Mouse (Mus musculus): ENCODE results near the gene Zfp646. TPM values are rescaled to one million over a fixed set of nuclear protein-coding genes. Genes with fewer than 3 reads are reported as not detected.
"Not testable (repeated sequence)": the region's sequence is repeated elsewhere in the genome, so short reads cannot be mapped to it uniquely, and the experiment has no call there.

The Zfp646 gene
- 10 to 100 TPM; 34.5 to 36.5 (median 35.0) TPM for total RNA-seq (2022)

DNA sequence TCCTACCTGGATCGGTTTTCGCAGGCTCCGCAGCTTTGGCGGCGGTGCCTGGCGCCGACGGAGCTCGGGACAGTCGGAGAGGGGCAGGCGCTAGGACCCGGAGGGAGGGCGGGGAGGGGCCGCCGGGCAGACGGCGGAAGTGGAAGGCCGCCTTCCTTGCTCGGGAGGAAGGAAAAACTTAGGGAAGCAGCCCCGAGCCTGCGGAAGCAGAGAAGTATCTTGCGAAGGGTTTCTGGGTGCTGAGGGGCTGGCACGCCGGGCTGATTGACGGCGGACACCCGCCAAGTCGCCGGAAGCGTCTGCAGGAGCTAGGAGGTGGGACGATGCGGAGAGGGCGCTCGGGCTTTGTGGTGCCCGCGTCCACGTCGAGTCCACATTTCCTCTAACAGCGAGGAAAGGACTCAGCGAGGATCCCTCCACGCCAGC lies at the start of gene Zfp646:
Gene Zfp646 (plus strand): TSS at position 181 of the 426 bp plus-strand sequence.
- DNase-seq (ENCODE audit: low spot score in 2 of 2) = peak; percentile 48 to 54

DNA sequence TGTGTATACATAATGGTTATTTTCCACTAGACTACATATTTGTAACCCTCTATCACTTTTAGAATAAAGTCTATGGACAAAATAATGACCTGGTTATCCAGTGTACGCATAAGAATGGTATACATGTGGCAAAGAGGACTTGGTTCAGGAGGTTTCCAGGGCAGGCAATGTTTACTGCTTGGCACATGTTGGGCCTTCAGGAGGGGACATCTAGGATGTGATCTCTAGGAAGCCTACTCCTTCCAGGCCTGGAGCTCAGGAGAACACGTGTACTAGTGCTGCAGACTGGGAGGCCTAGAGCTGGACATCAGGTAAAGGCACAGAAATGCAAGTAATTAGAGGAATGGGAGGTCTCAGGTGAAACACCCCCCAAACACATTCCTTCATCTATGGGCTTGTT lies 40.5 kb upstream of the Zfp646 start:
- no peak for DNase-seq (ENCODE audit: low spot score in 2 of 2)

DNA sequence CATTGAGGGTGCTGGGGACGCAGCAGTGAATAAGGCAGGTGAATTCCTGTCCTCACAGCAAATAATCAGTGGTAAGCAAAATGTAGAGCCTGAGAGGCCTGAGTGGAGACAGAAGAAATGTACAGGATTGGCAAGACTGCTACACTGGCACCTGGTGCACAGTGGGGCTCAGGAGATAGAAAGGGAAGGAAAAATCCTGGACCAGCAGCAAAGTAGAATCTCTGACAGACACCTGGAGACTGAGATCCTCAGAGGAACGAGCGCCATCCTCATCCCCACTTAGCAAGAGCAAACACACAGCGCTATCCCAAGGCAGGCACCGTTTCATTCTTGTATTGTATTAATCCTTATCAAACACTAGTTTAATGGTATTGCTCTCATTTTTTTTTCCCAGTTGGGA lies 38.5 kb upstream of the Zfp646 start:
- DNase-seq (ENCODE audit: low spot score in 2 of 2) = no peak

DNA sequence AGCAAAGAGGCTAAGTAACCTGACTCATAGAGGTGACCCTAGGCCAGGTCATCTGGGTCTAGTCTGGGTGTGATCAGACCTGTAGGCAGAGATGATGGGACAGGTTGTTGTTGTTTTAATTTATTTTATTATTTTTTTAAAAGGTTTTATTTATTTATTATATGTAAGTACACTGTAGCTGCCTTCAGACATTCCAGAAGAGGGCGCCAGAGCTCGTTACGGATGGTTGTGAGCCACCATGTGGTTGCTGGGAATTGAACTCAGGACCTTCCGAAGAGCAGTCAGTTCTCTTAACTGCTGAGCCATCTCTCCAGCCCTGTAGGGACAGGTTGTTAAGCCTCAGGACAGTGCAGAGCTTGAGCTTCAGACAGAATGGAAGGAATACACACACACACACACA lies 38.1 kb upstream of the Zfp646 start:
- not testable (repeated sequence) for DNase-seq (ENCODE audit: low spot score in 2 of 2)

DNA sequence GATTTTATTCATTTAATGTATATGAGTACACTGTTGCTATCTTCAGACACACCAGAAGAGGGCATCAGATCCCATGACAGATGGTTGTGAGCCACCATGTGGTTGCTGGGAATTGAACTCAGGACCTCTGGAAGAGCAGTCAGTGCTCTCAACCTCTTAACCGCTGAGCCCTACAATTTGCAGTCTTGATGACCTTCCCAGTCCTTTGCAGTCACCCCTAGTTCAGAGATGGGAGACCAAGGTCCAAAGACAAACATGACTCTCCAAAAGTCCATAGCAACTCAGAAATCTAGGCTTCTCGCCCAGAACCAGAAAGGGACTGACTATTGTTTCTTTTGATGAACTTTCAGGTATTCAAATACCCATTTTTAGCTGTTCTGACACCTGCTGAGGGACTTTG lies 36.0 kb upstream of the Zfp646 start:
- not testable (repeated sequence) for DNase-seq (ENCODE audit: low spot score in 2 of 2)

DNA sequence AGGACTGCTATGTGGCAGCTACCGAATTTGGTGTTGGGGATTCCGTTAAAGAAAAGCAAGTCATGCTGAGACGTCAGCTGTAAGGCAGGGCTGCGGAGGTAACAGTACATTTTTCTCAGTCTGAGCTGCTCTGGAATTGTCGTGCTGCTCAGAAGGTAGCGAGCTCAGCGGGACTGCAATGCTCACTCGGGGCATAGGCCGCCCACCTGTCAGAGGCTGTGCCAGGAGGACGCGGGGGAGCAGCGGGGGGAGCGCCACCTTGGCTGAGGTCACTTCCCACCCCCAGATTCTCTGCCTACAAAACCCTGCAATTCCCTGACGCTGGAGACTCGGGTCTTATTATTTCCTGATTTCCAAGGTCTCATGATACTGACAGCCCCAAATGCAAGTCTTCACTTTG lies 35.1 kb upstream of the Zfp646 start:
- DNase-seq (ENCODE audit: low spot score in 2 of 2) = no peak

DNA sequence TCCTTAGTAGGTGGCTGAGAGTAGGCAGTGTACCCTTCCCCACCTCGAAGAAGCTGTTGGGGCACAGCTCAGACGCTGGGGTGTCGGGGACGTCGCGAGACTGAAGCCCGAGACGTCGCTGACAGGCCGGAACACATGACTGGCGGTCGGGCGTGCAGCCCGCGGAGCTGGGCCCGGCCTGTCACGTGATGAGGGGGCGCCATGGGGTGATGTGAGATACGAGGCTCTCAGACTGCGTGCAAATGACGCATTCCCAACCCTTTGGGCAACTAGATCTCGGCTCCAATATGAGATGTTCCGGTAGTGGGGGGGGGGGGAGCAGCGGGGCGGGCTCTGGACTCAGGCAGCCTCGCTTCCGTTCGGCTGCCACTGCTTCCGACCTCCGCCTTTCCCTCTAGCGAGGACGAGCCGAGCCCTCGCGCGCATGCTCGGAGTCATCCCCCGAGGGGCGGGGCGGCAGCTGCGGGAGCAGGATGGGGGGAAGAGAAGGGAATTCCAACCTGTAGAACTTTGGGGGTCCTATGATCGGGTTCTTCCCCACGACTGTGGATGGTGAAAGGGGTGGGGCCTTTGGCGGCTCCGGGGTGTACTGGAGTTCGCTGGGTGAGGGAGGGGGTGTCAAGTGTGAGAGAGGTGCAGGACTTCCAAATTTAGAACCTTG lies 34.6 kb upstream of the Zfp646 start:
- peak; percentile 96 to 97 for DNase-seq (ENCODE audit: low spot score in 2 of 2)

DNA sequence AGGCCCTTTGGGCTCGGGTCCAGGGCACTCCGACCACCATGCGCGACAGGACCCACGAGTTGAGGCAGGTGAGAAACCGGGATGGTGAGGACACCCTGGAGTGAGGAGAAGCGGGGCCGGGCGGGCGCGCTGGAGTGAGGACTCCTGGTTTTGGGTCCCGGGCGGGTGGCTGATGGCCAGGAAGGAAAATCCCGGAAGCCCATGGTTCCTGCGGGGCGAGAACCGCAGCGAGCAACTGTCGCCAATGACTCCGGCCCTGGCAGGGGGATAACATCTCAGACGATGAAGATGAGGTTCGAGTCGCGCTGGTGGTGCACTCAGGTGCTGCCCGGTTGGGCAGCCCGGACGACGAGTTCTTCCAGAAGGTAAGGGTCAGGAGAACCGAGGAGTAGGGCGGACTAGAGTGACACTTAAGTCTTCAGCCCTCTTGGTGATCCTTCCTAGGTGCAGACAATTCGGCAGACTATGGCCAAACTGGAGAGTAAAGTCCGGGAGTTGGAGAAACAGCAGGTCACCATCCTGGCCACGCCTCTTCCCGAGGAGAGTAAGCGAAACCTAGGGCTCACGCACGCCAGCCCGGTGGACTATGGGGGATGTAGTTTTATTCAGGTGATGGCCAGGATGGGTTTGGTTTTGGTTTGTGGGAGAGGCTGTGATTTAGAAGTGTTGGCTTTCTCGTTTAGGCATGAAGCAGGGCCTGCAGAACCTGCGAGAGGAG lies 33.9 kb upstream of the Zfp646 start:
- DNase-seq (ENCODE audit: low spot score in 2 of 2) = peak; percentile 69 to 70

DNA sequence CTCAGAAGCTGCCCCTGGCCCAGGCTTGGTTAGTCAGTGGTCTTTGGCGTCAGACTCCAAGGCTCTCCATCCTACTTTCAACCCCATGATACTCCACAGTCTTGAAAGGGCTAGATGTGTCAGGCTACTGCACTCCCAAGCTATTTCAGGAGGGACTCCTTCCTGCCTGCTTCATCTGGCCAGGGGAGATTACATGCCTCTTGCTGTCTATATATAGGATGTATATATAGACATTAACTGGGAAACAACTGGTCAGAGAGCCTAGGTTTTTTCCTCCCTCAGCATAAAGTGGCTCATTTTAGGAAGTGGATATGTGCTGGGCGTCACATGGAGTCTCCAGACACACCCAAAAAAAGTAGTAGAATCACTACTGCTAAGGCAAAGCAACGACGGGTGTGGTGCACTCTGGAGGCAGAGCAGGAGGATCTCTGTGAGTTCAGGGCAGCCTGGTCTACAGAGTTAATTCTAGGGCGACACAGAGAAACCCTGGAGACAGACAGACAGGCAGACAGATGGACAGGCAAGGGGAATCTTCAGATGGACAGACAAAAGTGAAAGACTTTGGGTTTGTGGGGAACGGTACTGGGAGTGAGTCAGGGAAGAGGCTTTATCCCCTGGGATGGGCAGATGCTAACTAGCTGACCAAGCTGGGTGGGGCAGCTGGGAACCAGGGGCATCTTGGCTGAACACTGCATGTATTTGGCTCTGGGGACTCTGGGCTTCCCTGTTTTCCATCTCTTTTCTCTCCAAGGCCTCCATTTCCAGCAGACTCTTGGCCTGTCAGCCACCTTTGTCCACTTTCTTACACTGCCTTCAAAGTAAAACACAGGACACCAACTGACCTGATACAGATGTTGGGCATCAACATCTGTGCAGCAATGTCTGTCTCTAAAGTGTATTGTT lies 25.8 kb upstream of the Zfp646 start:
- no peak for DNase-seq (ENCODE audit: low spot score in 2 of 2)

DNA sequence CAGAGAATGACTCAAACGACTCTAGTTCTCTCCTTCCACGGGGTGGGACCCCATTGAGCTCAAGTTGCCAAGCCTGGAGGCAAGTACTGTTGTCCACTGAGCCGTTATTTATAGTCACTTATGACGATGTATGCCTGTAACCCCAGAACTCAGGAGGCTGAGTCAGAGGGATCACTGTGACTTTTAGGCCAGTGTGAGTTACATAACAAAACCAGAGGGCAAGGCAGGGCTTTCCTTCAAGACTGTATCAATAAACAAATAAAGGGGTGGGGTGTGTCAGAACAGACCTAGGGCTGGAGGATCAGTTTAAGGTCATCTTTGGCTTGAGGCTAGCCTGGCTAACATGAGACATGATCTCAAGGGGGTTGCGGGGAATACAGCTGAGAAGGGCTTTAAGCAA lies 25.1 kb upstream of the Zfp646 start:
- no peak for DNase-seq (ENCODE audit: low spot score in 2 of 2)

DNA sequence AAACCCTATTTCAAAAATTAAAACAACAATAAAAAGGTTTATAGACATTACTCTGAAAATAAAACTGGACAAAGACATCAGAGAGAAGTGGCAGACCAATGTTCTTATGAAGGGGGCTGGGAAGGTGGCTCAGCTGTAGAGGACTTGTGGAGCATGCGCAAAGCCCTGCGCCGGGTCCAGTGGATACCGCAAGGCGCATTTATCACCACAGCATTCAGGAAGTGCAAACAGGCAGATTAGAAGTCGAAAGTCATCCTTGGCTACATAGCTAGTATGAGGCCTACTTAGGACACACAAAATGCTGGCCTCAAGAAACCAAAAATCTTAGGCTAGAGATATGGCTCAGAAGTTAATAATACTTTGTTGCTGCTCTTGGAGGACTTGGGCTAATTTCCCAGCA lies 17.8 kb upstream of the Zfp646 start:
- DNase-seq (ENCODE audit: low spot score in 2 of 2) = no peak

DNA sequence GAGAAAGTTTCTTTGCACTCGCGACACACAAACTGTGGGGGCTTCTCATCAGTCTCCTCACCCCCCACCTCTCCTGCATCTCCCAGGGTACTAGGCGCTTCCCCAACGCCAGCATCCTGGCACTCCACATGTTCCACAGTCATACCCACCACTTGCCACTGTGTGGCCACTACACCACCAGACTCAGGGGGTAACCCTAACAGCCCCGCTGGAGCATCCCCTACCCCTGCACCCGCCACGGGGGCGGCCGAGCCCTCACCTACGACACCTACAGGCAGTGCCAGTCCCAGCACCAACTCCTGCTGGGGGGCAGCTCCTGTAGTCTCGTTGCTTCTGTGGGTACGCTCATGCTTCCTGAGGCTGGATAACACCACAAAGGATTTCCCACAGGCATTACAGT lies 9.6 kb upstream of the Zfp646 start:
- DNase-seq (ENCODE audit: low spot score in 2 of 2) = no peak

DNA sequence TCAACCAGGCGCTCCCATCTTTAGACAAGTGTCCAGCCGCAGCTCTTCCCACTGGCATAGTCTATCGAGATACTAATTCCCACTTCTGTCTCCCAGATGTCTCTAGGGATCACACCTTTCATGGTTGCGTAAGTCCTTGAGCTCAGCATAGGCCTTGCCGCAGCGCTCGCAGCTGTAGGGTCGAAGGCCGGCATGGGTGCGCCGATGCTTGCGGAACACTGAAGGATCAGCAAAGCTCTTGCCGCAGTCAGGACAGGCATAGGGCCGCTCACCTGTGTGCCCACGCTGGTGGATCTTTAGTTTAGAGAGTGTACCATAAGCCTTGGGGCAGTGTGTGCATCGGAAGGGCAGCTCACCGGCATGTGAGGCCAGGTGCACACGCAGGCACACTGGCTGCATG lies 8.4 kb upstream of the Zfp646 start:
- no peak for DNase-seq (ENCODE audit: low spot score in 2 of 2)

DNA sequence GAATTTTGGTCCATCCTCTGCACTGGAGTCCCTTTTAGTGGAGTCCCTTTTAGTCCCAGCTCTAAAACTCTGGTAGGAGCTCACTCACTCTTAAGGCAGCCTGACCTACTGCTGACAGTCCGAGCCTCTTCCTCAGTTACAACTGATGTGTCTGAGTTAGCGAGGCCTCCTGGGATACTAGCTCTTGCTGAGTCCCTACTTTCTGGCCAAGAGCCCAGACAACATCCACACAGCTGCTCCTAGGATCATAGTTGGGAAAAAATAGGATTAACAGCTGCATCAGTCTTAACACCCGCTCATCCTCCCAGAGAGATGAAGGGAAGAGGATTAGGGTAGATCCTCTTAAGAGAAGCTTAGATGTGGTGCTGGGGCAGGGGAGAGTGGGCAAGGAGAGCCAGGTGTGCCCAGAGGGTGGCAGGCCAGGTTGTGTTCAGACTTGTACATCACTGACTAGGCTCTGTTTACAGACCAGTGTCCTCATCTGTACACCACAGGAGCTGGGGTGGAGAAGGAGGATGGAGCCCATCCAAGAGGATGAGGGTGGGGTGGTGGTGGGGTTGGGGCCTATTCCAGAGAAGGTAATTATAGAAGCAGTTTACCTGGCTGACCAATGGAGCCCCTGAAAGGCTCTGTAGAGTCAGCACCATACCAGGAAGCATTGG lies 6.7 kb upstream of the Zfp646 start:
- DNase-seq (ENCODE audit: low spot score in 2 of 2) = no peak

DNA sequence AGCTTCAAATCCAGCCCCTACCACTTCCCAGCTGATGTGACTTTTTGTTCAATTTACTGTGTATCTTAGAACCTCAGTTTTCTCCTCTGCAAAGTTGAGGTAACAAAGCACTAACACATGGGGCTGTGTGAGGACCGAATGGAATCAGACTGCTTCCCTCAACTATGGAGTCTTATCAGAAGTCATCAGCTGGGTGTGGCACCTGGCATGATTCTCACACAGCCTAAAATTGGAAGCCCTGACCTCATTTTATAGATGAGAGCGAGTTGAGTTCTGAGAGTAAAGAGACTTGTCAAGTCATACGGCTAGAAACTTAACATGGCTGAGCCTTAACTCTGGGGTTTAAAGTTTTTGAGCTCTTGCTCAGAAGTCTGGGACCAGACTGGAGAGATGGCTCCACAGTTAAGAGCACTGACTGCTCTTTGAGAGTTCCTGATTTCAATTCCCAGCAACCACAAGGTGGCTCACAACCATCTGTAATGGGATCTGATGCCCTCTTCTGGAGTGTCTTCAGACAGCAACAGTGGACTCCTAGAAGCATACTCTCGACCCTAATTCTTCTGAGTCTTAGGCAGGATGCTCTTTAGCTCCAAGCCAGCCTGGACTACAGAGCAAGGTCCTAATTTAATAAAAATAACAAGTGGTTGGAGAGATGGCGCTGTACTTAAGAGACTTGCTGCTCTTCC lies 5.7 kb upstream of the Zfp646 start:
- DNase-seq (ENCODE audit: low spot score in 2 of 2) = no peak

DNA sequence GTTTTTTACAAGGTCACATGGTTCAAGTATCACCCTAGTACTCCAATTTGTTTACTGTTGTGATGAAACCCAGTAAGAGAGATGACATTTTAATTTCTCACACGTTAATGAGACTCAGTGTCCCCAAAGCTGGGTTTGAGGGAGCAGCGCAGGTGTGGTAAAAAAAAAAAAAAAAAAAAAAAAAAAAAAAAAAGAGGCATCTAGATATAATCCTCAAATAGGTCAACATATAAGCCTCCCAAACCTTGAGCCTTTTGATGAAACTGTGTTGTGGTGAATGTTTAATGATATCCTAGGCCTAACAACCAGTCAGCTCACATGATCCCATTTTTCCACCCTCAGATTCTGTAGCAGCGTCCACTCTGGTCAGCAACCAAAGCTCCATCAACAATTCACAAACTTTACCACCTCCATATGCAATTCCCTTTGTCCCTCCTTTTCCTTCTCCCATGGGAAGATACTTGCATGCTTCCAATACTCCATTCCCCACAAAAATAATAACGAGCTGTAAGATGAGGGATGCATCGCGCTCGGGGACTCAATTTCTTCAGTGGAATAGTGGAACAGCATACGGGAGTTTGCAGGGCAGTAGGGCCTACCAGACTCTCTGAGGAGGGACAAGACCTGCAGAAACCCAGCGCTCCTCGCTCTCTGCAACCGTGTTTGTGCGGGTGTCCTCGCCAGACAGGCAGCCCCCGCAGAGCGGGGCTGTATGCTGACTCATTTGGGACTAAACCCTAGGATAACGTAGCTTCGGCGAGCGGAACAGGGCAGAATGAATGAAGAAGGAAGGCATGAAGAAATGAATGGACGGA lies 1.0 kb upstream of the Zfp646 start:
- no peak for DNase-seq (ENCODE audit: low spot score in 2 of 2)

DNA sequence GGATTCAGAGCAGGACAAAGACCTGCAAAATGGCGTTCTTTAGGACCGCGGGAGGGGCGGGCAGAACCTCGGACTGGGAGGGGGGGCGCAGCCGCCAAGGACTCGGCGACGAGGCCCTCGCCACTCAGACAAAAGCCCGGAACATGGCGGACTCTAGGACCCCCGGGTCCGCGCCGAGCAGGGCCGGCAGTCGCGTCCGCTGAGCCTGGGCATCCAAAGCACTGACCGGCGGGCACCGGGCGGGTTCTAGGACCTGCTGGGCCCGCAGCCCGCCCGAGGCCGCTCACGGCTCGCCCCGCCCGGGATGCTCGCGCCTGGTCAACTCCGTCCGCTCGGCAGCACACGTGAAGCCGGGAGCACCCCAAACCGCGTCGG lies 407 bp upstream of the Zfp646 start:
- peak; percentile 91 to 92 for DNase-seq (ENCODE audit: low spot score in 2 of 2)

DNA sequence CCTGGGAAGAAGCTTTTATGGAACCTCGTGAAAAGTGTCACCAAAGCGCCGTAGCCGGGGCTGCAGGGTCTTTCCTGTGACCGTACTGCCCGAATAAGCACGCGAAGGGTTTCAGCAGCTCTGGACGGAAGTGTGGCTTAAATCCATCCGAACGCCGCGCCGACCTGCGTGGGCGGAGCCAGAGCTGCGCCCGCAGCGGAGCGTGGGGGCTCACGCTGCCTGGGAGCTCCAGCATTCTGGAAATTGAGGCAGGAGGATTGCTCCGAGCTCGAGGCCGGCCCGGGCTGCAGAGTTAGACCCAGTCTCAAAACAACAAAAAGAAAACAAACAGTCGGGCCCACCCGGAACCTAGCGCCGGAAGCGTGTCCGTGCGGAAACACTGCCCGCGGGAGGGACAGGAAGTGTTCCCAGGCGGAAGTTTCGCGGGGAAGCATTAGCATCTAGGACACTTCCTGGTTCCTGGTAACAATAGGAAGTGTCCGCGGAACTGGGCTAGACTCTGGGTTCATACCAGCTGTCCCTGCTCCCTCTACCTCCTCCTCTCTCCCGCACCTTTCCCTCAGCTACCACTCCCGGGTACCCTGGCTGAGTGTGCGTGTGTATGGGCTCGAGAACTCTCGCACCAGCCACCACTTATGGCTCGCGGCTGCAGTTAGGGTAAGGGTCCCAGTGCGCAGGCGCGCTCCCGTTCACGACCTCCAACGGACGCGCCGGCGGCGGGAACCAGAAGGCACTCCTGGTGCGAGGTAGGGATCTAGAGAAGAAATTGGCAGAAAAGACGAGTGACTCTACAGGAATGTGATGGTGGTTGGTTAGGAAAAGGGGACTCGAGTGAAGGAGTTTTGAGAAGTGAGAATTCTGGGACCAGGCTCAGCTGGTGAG lies 687 bp downstream of the Zfp646 start, which contains the start of gene Zfp668:
Gene Zfp668 (minus strand): TSS at position 362 of the 882 bp plus-strand sequence.
- DNase-seq (ENCODE audit: low spot score in 2 of 2) = peak; percentile 81 to 89

DNA sequence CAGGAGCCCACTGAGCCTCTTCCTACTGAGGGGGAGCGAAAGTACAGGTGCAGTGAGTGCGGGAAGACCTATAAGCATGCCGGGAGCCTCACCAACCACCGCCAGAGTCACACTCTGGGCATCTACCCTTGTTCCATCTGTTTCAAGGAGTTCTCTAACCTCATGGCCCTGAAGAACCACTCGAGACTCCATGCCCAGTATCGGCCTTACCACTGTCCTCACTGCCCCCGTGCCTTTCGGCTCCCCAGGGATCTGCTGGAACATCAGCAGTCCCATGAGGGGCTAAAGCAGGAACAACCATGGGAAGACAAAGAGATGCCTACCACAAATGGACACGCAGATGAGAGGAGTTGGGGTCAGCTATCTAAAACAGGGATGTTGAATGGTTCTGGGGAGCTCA lies 3.3 kb downstream of the Zfp646 start:
- no peak for DNase-seq (ENCODE audit: low spot score in 2 of 2)
